8 mouse cellular contexts compared by ENCODE assay signal in genomic region chr7:40899376-40900265, GRCm38 (mm10). TPM values are rescaled to one million over a fixed set of nuclear protein-coding genes. Genes with fewer than 3 reads are reported as not detected.
DNase-seq lines count a peak whose midpoint lies in the region; ATAC-seq and TF ChIP-seq lines count a peak whose summit lies in the region.

No protein-coding gene starts in this region.

- H3K9ac ChIP-seq in neural tube, embryonic 11.5 days (ENCODE audit: low read length) = peak overlapping the region; percentile 67
- H3K9ac ChIP-seq in hindbrain, embryonic 13.5 days = peak overlapping the region; percentile 89
- no peak overlapping the region for H3K9ac ChIP-seq in liver, embryonic 13.5 days
- H3K9ac ChIP-seq in stomach, embryonic 14.5 days (replicated peaks; ENCODE audit: low read depth, low read length) = 0 out of 2 replicates have a peak overlapping the region, but pooled peaks have one; percentile 21

- no peaks in the 10 kb centered on the region for H3K36me3 ChIP-seq in neural tube, embryonic 11.5 days (ENCODE audit: control insufficient read depth, insufficient read depth, low read length)
- H3K36me3 ChIP-seq in hindbrain, embryonic 13.5 days = no peaks in the 10 kb centered on the region
- H3K36me3 ChIP-seq in liver, embryonic 13.5 days = no peaks in the 10 kb centered on the region
- no peaks in the 10 kb centered on the region for H3K36me3 ChIP-seq in stomach, embryonic 14.5 days (ENCODE audit: control insufficient read depth, insufficient read depth, low read length)

- no peak overlapping the region for H3K27ac ChIP-seq in neural tube, embryonic 11.5 days (ENCODE audit: low read depth, low read length)
- H3K27ac ChIP-seq in hindbrain, embryonic 13.5 days = peak overlapping the region; percentile 85
- H3K27ac ChIP-seq in liver, embryonic 13.5 days = no peak overlapping the region
- no peak overlapping the region for H3K27ac ChIP-seq in stomach, embryonic 14.5 days (ENCODE audit: low read length)

- peak overlapping the region; percentile 99 for H3K4me2 ChIP-seq in neural tube, embryonic 11.5 days (ENCODE audit: low read depth)
- peak overlapping the region; percentile 93 for H3K4me2 ChIP-seq in hindbrain, embryonic 13.5 days
- peak overlapping the region; percentile 43 for H3K4me2 ChIP-seq in liver, embryonic 13.5 days
- H3K4me2 ChIP-seq in stomach, embryonic 14.5 days (replicated peaks; ENCODE audit: low read depth, low read length) = peak overlapping the region; percentile 93

- WGBS in neural tube, embryonic 11.5 days = under 1% methylated on average over 59 of the region's 61 CpGs
- under 1% methylated on average over 59 of the region's 61 CpGs for WGBS in hindbrain, embryonic 13.5 days
- 1% methylated on average over 61 of the region's 61 CpGs for WGBS in liver, embryonic 13.5 days (ENCODE audit: insufficient replicate concordance)
- under 1% methylated on average over 61 of the region's 61 CpGs for WGBS in stomach, embryonic 14.5 days
- 1% methylated on average over 61 of the region's 61 CpGs for WGBS in lung, adult 2 months

- DNase-seq in adrenal gland, postnatal 14 days = peak; percentile 13
- no peak for DNase-seq in adrenal gland, postnatal 36 days
- DNase-seq in neural tube, embryonic 11.5 days (ENCODE audit: low spot score) = peak; percentile 61
- DNase-seq in neural tube, embryonic 10.5 days (ENCODE audit: extremely low spot score, low spot score) = no peak
- no peak for DNase-seq in liver, embryonic 13.5 days
- no peak for DNase-seq in lung, adult 2 months

- no peak for TF ChIP-seq CTCF in lung, adult 2 months (IDR thresholded peaks at IDR 0.05; ENCODE audit: insufficient read depth, low read length)

- H3K4me3 ChIP-seq in neural tube, embryonic 11.5 days (ENCODE audit: low read depth, low read length) = peak overlapping the region; percentile 60
- H3K4me3 ChIP-seq in hindbrain, embryonic 13.5 days = peak overlapping the region; percentile 72
- H3K4me3 ChIP-seq in liver, embryonic 13.5 days (replicated peaks) = peak overlapping the region; percentile 32
- H3K4me3 ChIP-seq in stomach, embryonic 14.5 days (ENCODE audit: low read depth, low read length) = peak overlapping the region; percentile 44
- no peak overlapping the region for H3K4me3 ChIP-seq in lung, adult 2 months (replicated peaks; ENCODE audit: extremely low read depth, low read depth, low read length)

- TF ChIP-seq POLR2A in lung, adult 2 months (IDR thresholded peaks at IDR 0.05; ENCODE audit: borderline replicate concordance, extremely low read depth, low read depth, low read length) = no peak

- peaks cover 41% of the 10 kb centered on the region for H3K27me3 ChIP-seq in neural tube, embryonic 11.5 days (ENCODE audit: control insufficient read depth, insufficient read depth, low read length)
- H3K27me3 ChIP-seq in hindbrain, embryonic 13.5 days = peaks cover 50% of the 10 kb centered on the region
- peaks cover 76% of the 10 kb centered on the region for H3K27me3 ChIP-seq in liver, embryonic 13.5 days
- peaks cover 35% of the 10 kb centered on the region for H3K27me3 ChIP-seq in stomach, embryonic 14.5 days (ENCODE audit: control insufficient read depth, insufficient read depth, low read length)

- peak; percentile 40 for ATAC-seq in neural tube, embryonic 11.5 days (ENCODE audit: insufficient read depth, low FRiP score, low TSS enrichment)
- peak; percentile 33 for ATAC-seq in hindbrain, embryonic 13.5 days (ENCODE audit: low FRiP score)
- ATAC-seq in liver, embryonic 13.5 days (ENCODE audit: low read depth) = no peak
- ATAC-seq in stomach, embryonic 14.5 days (ENCODE audit: insufficient number of reproducible peaks, insufficient read depth, low FRiP score, low read depth) = peak; percentile 15; the same call in 1 of the 2 replicates

- no peaks in the 10 kb centered on the region for H3K9me3 ChIP-seq in neural tube, embryonic 11.5 days (ENCODE audit: control insufficient read depth, low read length)
- no peaks in the 10 kb centered on the region for H3K9me3 ChIP-seq in hindbrain, embryonic 13.5 days
- H3K9me3 ChIP-seq in liver, embryonic 13.5 days (replicated peaks) = no peaks in the 10 kb centered on the region
- H3K9me3 ChIP-seq in stomach, embryonic 14.5 days (ENCODE audit: control insufficient read depth, low read depth, low read length) = no peaks in the 10 kb centered on the region

- H3K4me1 ChIP-seq in neural tube, embryonic 11.5 days (ENCODE audit: control insufficient read depth, insufficient read depth, low read length) = peaks cover 3% of the 10 kb centered on the region; the same call in 1 of the 2 replicates
- peaks cover 43% of the 10 kb centered on the region for H3K4me1 ChIP-seq in hindbrain, embryonic 13.5 days (replicated peaks)
- no peaks in the 10 kb centered on the region for H3K4me1 ChIP-seq in liver, embryonic 13.5 days (replicated peaks)
- no peaks in the 10 kb centered on the region for H3K4me1 ChIP-seq in stomach, embryonic 14.5 days (ENCODE audit: control insufficient read depth, insufficient read depth, low read length)
- no peaks in the 10 kb centered on the region for H3K4me1 ChIP-seq in lung, adult 2 months (ENCODE audit: control insufficient read depth, insufficient read depth, low read length)

RNA-seq across cellular contexts. Expression of gene Vstm2b, which starts 1.5 kb away (rescaled TPM):
- 0.74 and 1.1 TPM in 2 replicates for total RNA-seq in adrenal gland, postnatal 14 days (2021)
- total RNA-seq in adrenal gland, postnatal 36 days (2021) = 1 to 10 TPM in 1 of 2 experiments, under 1 TPM in 1; 0.89 to 2.2 TPM
- 7.9 and 8.0 TPM in 2 replicates for polyA plus RNA-seq in neural tube, embryonic 11.5 days (2014; fragmentation: Nextera tagmentation; extraction: Ambion mirVana)
- 18.2 and 21.4 TPM in 2 replicates for polyA plus RNA-seq in hindbrain, embryonic 13.5 days (2015; fragmentation: Nextera tagmentation; extraction: Ambion mirVana)
- polyA plus RNA-seq in liver, embryonic 13.5 days (2015; fragmentation: Nextera tagmentation; extraction: Ambion mirVana) = 0.22 TPM in 1 of 2 replicates, not detected in the other
- 1.9 and 2.4 TPM in 2 replicates for polyA plus RNA-seq in stomach, embryonic 14.5 days (2014; fragmentation: Nextera tagmentation; extraction: Ambion mirVana)
- polyA plus RNA-seq in lung, adult 2 months (2012; rRNA removed) = 4.6 and 6.1 TPM in 2 replicates

Comparison
In these comparisons a context has a peak if more than half of its experiments do, and no peak if none do; other contexts are left out.
1. DNase-seq: peak in adrenal gland, postnatal 14 days (single experiment) and neural tube, embryonic 11.5 days (single experiment); none in adrenal gland, postnatal 36 days (0 of 2), neural tube, embryonic 10.5 days (single experiment), liver, embryonic 13.5 days (single experiment) and lung, adult 2 months (single experiment).
2. H3K4me2 ChIP-seq: peak in every context shown above with its lines; median percentile 99 in neural tube, embryonic 11.5 days; 93 in hindbrain, embryonic 13.5 days; 93 in stomach, embryonic 14.5 days; 43 in liver, embryonic 13.5 days.